Mouse (Mus musculus) kidney, adult 18-20 months (tissue): ENCODE measurements around the gene Mgmt.

Experiments
- DNase-seq: peaks from one replicate; pipeline ENCODE4 v3.0.0; 2021

The Mgmt gene

GRCm38 (mm10) chr7:136912901-136913300 lies 18.5 kb downstream of the Mgmt start:
- DNase-seq, result peak; percentile 32

DNA sequence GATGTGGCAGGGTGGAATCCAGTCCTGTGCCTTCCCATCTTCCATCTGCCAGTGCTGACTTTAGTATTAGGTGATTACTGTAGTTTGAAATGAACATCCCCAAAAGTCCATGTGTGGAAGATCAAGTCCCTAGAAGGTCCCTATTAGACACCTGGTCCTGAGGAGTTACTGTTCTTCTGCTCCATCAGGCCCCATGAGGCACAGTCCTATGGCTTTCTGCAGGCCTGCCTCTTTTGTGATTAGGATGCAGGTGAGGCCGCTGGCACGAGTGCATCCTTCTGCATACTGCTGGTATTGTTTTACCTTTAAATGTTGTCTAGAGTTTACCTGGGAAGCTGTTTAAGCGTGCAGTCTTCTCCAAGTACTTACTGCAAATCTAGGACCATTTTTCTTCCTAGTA lies 21.6 kb downstream of the Mgmt start:
- no peak for DNase-seq

DNA sequence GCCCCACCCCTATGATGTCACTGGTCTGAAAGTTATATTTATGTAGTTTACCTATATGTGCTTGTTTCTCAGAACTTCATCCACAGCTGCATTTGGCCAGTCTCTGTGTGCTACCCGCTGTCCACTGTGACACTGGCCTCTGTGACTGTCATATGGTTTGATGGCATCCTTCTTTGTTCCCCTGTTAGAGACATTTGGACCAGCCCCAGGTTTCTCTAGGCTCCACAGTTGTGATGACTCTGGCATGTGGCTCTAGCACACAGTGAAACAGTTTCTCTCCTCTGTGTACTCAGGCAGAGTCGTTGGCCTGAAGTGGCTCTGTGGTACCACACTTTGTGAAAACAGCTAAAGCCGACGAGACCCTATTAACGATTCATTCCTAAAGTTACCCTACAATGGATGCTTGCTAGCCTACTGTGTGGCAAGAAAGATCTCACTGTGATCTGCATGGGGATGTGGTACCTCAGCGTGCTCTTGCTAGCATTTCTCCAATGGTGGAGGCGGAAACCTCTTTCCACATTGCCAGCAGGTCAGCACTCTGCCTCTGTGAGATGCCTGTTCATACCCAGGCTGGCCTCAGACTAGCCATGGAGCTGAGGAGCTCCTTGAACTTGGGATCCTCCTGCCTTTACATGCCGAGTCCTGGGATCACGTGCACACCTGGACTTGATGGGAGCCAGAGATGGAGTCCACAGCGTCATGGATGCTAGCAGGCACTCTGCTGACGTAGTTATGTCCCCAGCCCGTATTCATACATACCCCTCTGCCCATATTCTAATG lies 26.8 kb downstream of the Mgmt start:
- DNase-seq, result no peak

DNA sequence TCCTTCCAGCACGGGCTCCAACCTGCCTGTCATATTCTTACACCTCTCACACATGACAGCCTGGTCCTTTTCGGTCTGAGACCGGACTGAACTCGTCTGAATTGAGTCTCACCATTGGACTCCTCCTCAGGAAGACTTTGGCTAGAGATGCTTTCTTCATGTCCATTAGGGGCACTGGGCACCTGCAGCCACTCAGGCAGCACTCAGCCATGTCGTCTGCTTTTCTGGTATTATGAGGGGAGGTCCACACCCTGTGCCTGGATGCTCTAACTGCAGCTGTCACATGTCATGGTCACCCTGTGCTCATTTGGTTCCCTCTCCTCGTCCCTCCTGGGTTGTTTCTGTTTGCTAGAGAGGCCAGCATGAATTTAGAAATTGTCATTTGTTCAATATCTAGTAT lies 27.8 kb downstream of the Mgmt start:
- no peak for DNase-seq

DNA sequence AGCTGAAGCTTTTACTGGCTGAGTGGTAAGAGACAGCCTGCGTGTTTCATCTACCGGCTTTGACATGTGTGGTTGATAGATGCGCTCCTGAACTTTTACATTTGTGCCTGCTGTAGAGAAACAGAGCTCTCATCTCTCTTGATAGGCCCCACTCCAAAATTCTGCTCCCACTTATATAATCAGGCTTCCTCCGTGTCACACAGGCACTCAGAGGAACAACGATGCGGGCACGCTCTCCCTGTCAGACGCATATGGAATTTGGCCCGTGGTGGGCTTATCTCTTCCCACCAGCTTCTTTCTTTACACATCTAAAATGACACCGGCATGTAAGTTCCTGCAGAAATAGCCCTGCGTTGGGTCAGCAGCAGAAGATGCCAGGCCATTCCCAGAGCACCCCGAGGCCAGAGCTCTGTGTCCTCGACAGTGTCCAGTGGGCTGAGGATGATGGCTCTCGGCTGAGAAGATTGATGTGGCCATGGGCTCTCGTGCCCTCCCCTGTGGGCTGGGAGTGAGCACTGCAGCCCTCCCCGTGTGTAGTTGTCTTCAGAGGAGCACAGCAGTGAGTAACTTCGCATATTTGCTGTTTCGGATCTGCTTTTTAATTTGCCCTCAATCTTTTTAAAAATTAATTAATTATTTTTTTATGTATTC lies 30.3 kb downstream of the Mgmt start:
- no peak for DNase-seq

GRCm38 (mm10) chr7:136926178-136926577 lies 31.8 kb downstream of the Mgmt start:
- DNase-seq, result no peak

DNA sequence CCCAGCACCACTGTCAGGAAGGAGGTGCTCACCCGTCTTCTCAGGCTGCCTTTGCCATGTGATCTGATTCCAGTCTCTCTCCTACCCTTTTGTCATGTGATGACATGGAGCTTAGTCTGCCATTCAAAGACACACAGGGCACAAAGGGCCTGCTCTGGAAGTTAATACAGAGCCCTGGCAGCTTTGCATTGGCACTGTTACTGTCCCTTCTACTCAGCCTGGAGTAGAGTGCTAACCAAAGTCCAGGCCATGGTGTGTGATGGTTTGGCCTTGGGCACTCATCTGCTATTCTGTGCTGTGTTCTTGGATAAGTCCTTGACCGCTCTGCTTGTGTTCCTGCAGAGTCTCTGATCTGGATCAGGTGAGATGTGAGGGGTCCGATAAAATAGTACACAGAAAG lies 36.0 kb downstream of the Mgmt start:
- DNase-seq, result peak; percentile 21

GRCm38 (mm10) chr7:136933367-136933766 lies 39.0 kb downstream of the Mgmt start:
- peak; percentile 26 for DNase-seq

- DNase-seq, result no peak
Observed at GRCm38 (mm10) chr7:136934336-136934735, 39.9 kb downstream of the Mgmt start.

GRCm38 (mm10) chr7:136934784-136935183 lies 40.4 kb downstream of the Mgmt start:
- peak; percentile 49 for DNase-seq

GRCm38 (mm10) chr7:136938371-136938770 lies 44.0 kb downstream of the Mgmt start:
- DNase-seq, result no peak

- no peak for DNase-seq
Observed at GRCm38 (mm10) chr7:136942414-136942813, 48.0 kb downstream of the Mgmt start.

GRCm38 (mm10) chr7:136943886-136944285 lies 49.5 kb downstream of the Mgmt start:
- DNase-seq, result no peak

DNA sequence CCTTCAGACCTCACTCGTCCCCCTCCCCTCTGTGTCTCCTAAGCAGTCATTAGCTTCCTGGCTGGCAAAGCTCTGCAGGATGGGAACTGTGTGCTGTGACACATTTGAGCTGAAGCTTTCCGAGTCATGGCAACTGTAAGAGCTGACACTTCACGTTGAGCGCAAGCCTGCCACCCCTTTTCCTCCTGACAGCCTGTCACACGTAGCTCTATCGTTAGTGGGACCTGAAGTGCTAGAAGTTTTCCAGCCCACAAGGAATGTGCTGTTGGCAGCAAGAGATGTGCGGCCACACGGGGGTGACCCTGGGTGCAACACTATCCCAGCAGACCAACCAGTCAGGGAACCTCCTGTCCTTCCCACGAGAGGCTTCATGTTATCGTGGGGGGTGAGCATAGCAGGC lies 51.3 kb downstream of the Mgmt start:
- DNase-seq, result no peak

GRCm38 (mm10) chr7:136946131-136946530 lies 51.7 kb downstream of the Mgmt start:
- DNase-seq, result no peak

- DNase-seq, result no peak
Observed at GRCm38 (mm10) chr7:136948275-136948810, 53.9 kb downstream of the Mgmt start.

- no peak for DNase-seq
Observed at GRCm38 (mm10) chr7:136952608-136953007, 58.2 kb downstream of the Mgmt start.

GRCm38 (mm10) chr7:136953251-136953650 lies 58.8 kb downstream of the Mgmt start:
- no peak for DNase-seq

GRCm38 (mm10) chr7:136972361-136972760 lies 77.9 kb downstream of the Mgmt start:
- no peak for DNase-seq

- no peak for DNase-seq
Observed at GRCm38 (mm10) chr7:136975001-136975400, 80.6 kb downstream of the Mgmt start.

- DNase-seq, result no peak
Observed at GRCm38 (mm10) chr7:136997456-136997855, 103.0 kb downstream of the Mgmt start.

GRCm38 (mm10) chr7:137000703-137001102 lies 106.3 kb downstream of the Mgmt start:
- no peak for DNase-seq

- no peak for DNase-seq
Observed at GRCm38 (mm10) chr7:137001215-137001614, 106.8 kb downstream of the Mgmt start.

DNA sequence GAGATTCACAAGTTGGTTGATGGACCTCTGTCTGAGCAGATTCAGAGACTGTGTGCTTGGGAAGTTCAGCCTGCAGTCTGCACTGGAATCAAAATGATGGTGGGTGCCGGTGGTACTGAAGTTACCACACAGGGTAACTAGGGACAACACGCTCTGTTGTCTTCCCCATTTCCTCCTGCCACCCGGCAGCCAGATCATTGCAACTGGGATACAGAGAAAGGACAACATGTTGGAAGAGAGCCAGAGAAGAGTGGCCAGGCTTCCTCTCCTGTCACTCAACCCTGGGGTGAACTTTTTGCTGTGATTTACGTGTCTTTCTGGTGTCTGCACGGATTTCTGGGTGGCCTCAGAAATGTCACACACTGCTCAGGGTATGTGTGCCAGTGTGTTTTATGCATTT lies 107.4 kb downstream of the Mgmt start:
- no peak for DNase-seq
